Mouse (Mus musculus) forebrain, embryonic 11.5 days (tissue): ENCODE data around the gene Aqp8. TPM values are rescaled to one million over a fixed set of nuclear protein-coding genes. Genes with fewer than 3 reads are reported as not detected.

Source experiments
- ATAC-seq: fragments of 200-750 bp; cut with Nextera tagmentation; replicated peaks from 2 replicates; pipeline ENCODE4 v1.8.0; 2017; ENCODE audit warnings: moderate TSS enrichment; ENCODE audit not compliant: low FRiP score
- DNase-seq: peaks from one replicate; pipeline ENCODE4 v3.0.0-alpha.2; 2017; ENCODE audit warnings: low spot score
- H3K27ac ChIP-seq: fragments of 300-500 bp; sonication (generic); 2 replicates; pipeline ENCODE4 v1.5.1; 2014; ENCODE audit warnings: low read depth, low read length
- H3K27me3 ChIP-seq: fragments of 300-500 bp; sonication (generic); 2 replicates; pipeline ENCODE4 v1.6.1; 2014; ENCODE audit warnings: mild to moderate bottlenecking, low read length, mixed read lengths; ENCODE audit not compliant: control insufficient read depth, insufficient read depth
- H3K36me3 ChIP-seq: fragments of 300-500 bp; sonication (generic); 2 replicates; pipeline ENCODE4 v1.6.1; 2014; ENCODE audit warnings: mild to moderate bottlenecking, low read length, moderate library complexity, mixed read lengths; ENCODE audit not compliant: control insufficient read depth, insufficient read depth
- H3K4me1 ChIP-seq: fragments of 300-500 bp; sonication (generic); replicated peaks from 2 replicates; pipeline ENCODE4 v1.6.1; 2014; ENCODE audit warnings: low read length, mixed read lengths; ENCODE audit not compliant: control insufficient read depth, insufficient read depth
- H3K4me2 ChIP-seq: fragments of 300-500 bp; sonication (generic); 2 replicates; pipeline ENCODE4 v1.6.1; 2014; ENCODE audit warnings: low read depth, mild to moderate bottlenecking, low read length, moderate library complexity, mixed read lengths; ENCODE audit not compliant: severe bottlenecking
- H3K4me3 ChIP-seq: fragments of 300-500 bp; sonication (generic); 2 replicates; pipeline ENCODE4 v1.5.1; 2014; ENCODE audit warnings: low read depth, low read length
- H3K9ac ChIP-seq: fragments of 300-500 bp; sonication (generic); 2 replicates; pipeline ENCODE4 v1.6.1; 2014; ENCODE audit warnings: low read length
- H3K9me3 ChIP-seq: fragments of 300-500 bp; sonication (generic); 2 replicates; pipeline ENCODE4 v1.6.1; 2016; ENCODE audit warnings: low read length, mixed read lengths; ENCODE audit not compliant: control insufficient read depth
- WGBS: fragments of 180-500 bp; shearing (Covaris S2); extraction: QIAGEN DNeasy Blood & Tissue Kit; methylation state at CpG from one replicate; pipeline ENCODE4 v1.1.7; 2014; 5-methylcytosine and 5-hydroxymethylcytosine counted together
- polyA plus RNA-seq: library from polyadenylated mRNA; unstranded; fragments of >200 nt; fragmentation: Nextera tagmentation; extraction: Ambion mirVana; gene quantifications from 2 replicates; pipeline ENCODE4 v1.2.1, GENCODE M21; 2014

Gene Aqp8
- polyA plus RNA-seq, 1 experiment from 2014 or later, result 1.1 TPM

- H3K9ac ChIP-seq, result no peak overlapping the region
- no peak overlapping the region for H3K27ac ChIP-seq
- H3K4me1 ChIP-seq, result no peaks in the 10 kb centered on the region
- no peaks in the 10 kb centered on the region for H3K27me3 ChIP-seq
- H3K36me3 ChIP-seq, result no peaks in the 10 kb centered on the region
- WGBS, result 79% methylated on average over 4 of the region's 4 CpGs
- no peak for ATAC-seq
- H3K9me3 ChIP-seq, result no peaks in the 10 kb centered on the region
- no peak for DNase-seq
- H3K4me2 ChIP-seq, result no peak overlapping the region
- H3K4me3 ChIP-seq, result no peak overlapping the region
Observed at GRCm38 (mm10) chr7:123459247-123459646, 2.8 kb upstream of the Aqp8 start.

GRCm38 (mm10) chr7:123461316-123461715 lies 775 bp upstream of the Aqp8 start:
- H3K9ac ChIP-seq, result no peak overlapping the region
- H3K36me3 ChIP-seq, result no peaks in the 10 kb centered on the region
- DNase-seq (no peak), ATAC-seq (no peak)
- H3K27me3 ChIP-seq, result no peaks in the 10 kb centered on the region
- 71% methylated on average over 4 of the region's 4 CpGs for WGBS
- H3K4me1 ChIP-seq, result no peaks in the 10 kb centered on the region
- H3K4me3 ChIP-seq, result no peak overlapping the region
- no peak overlapping the region for H3K4me2 ChIP-seq
- H3K9me3 ChIP-seq, result no peaks in the 10 kb centered on the region
- H3K27ac ChIP-seq, result no peak overlapping the region

GRCm38 (mm10) chr7:123463569-123463968 lies 1.5 kb downstream of the Aqp8 start:
- Histone ChIP-seq H3K4me2 (no peak overlapping the region), H3K36me3 (no peaks in the 10 kb centered on the region), H3K27me3 (no peaks in the 10 kb centered on the region), H3K9ac (no peak overlapping the region), H3K4me3 (no peak overlapping the region), H3K27ac (no peak overlapping the region), H3K4me1 (no peaks in the 10 kb centered on the region), H3K9me3 (no peaks in the 10 kb centered on the region)
- no peak for ATAC-seq
- no peak for DNase-seq
- WGBS, result 87% methylated on average over 4 of the region's 4 CpGs

GRCm38 (mm10) chr7:123465692-123466387 lies 3.7 kb downstream of the Aqp8 start:
- 41% methylated on average over 6 of the region's 6 CpGs for WGBS

GRCm38 (mm10) chr7:123467961-123468360 lies 5.9 kb downstream of the Aqp8 start:
- DNase-seq (no peak), ATAC-seq (no peak)
- 93% methylated on average over 1 of the region's 1 CpGs for WGBS
- no peaks in the 10 kb centered on the region for H3K27me3 ChIP-seq
- H3K9me3 ChIP-seq, result no peaks in the 10 kb centered on the region
- no peak overlapping the region for H3K4me2 ChIP-seq
- no peak overlapping the region for H3K4me3 ChIP-seq
- no peak overlapping the region for H3K27ac ChIP-seq
- no peaks in the 10 kb centered on the region for H3K36me3 ChIP-seq
- H3K9ac ChIP-seq, result no peak overlapping the region
- no peaks in the 10 kb centered on the region for H3K4me1 ChIP-seq

More at GRCm38 (mm10) chr7:123465692-123466387, 3.7 kb downstream of the Aqp8 start:
- Histone ChIP-seq H3K4me3 (no peak overlapping the region), H3K36me3 (no peaks in the 10 kb centered on the region), H3K27me3 (no peaks in the 10 kb centered on the region), H3K4me2 (no peak overlapping the region), H3K4me1 (no peaks in the 10 kb centered on the region), H3K9me3 (no peaks in the 10 kb centered on the region), H3K27ac (no peak overlapping the region), H3K9ac (no peak overlapping the region)
- DNase-seq (peak; percentile 84), ATAC-seq (peak; percentile 53; the same call in 1 of the 2 replicates)

- Histone ChIP-seq H3K9ac (no peak overlapping the region), H3K9me3 (no peaks in the 10 kb centered on the region), H3K36me3 (peaks cover 3% of the 10 kb centered on the region; the same call in 1 of the 2 replicates), H3K4me3 (no peak overlapping the region), H3K4me1 (no peaks in the 10 kb centered on the region), H3K27ac (no peak overlapping the region), H3K27me3 (no peaks in the 10 kb centered on the region), H3K4me2 (no peak overlapping the region)
- WGBS, result 88% methylated on average over 5 of the region's 5 CpGs
- ATAC-seq (no peak), DNase-seq (no peak)
Observed at GRCm38 (mm10) chr7:123487703-123488102, 25.6 kb downstream of the Aqp8 start.

- Histone ChIP-seq H3K4me2 (peak overlapping the region; percentile 94), H3K27ac (no peak overlapping the region), H3K9me3 (no peaks in the 10 kb centered on the region), H3K27me3 (no peaks in the 10 kb centered on the region), H3K4me1 (peaks cover 2% of the 10 kb centered on the region; the same call in 1 of the 2 replicates), H3K36me3 (no peaks in the 10 kb centered on the region; the same call in 1 of the 2 replicates), H3K9ac (peak overlapping the region; percentile 80), H3K4me3 (peak overlapping the region; percentile 58)
- no peak; the same call in 1 of the 2 replicates for ATAC-seq
- WGBS, result 45% methylated on average over 19 of the region's 19 CpGs
- no peak for DNase-seq
Observed at GRCm38 (mm10) chr7:123499481-123500238, 37.6 kb downstream of the Aqp8 start.

- 2% methylated on average over 69 of the region's 71 CpGs for WGBS
- peak within 1 kb of the TSS; percentile 80 for H3K9ac ChIP-seq
- ATAC-seq (peak; percentile 95), DNase-seq (peak; percentile 94)
- H3K4me2 ChIP-seq, result peak within 1 kb of the TSS; percentile 94
- H3K27me3 ChIP-seq, result no peaks in the 10 kb centered on the region
- peaks cover 2% of the 10 kb centered on the region; the same call in 1 of the 2 replicates for H3K4me1 ChIP-seq
- peak within 1 kb of the TSS; percentile 58 for H3K4me3 ChIP-seq
- peak within 1 kb of the TSS; percentile 43; the same call in 1 of the 2 replicates for H3K27ac ChIP-seq
- no peaks in the 10 kb centered on the region for H3K9me3 ChIP-seq
- H3K36me3 ChIP-seq, result no peaks in the 10 kb centered on the region; the same call in 1 of the 2 replicates
Observed at GRCm38 (mm10) chr7:123500239-123501219, 38.4 kb downstream of the Aqp8 start, which contains the start of gene Zkscan2. Gene Zkscan2 (minus strand): TSS chr7:123500449.
